Mouse (Mus musculus) gastrocnemius, adult 18-20 months (tissue): ENCODE measurements around the gene Slc39a3. TPM values are rescaled to one million over a fixed set of nuclear protein-coding genes. Genes with fewer than 3 reads are reported as not detected.
"Not testable (repeated sequence)": the region's sequence is repeated elsewhere in the genome, so short reads cannot be mapped to it uniquely, and the experiment has no call there.

Source experiments
- DNase-seq: peaks from one replicate; pipeline ENCODE4 v3.0.0; 2021; ENCODE audit warnings: low spot score
- long read RNA-seq, 2 experiments: library from polyadenylated mRNA; stranded (forward); transcript quantifications; one replicate each; pipeline ENCODE4 v2.0.0; 2021
- total RNA-seq, 2 experiments: library from RNA; stranded (reverse); gene quantifications; 2 replicates each; pipeline ENCODE4 v1.2.3; 2021

Gene Slc39a3
- 10 to 100 TPM; 13.7 TPM for total RNA-seq
- long read RNA-seq, experiment 1, transcript Slc39a3-202 (4 exons, 3,796 nt), result major isoform, 34 of 57 reads
- long read RNA-seq, experiment 1, transcript Slc39a3-201 (4 exons, 3,680 nt), result minor isoform, 12 of 57 reads
- long read RNA-seq, experiment 1, partial matches to known transcripts, result 0 of 57 reads
- long read RNA-seq, experiment 1, other reads (novel, unspliced or antisense), result 11 of 57 reads
- long read RNA-seq, experiment 2, transcript Slc39a3-202 (4 exons, 3,796 nt), result major isoform, 16 of 30 reads
- long read RNA-seq, experiment 2, transcript Slc39a3-201 (4 exons, 3,680 nt), result minor isoform, 7 of 30 reads
- long read RNA-seq, experiment 2, partial matches to known transcripts, result 1 of 30 reads
- long read RNA-seq, experiment 2, other reads (novel, unspliced or antisense), result 6 of 30 reads

DNA sequence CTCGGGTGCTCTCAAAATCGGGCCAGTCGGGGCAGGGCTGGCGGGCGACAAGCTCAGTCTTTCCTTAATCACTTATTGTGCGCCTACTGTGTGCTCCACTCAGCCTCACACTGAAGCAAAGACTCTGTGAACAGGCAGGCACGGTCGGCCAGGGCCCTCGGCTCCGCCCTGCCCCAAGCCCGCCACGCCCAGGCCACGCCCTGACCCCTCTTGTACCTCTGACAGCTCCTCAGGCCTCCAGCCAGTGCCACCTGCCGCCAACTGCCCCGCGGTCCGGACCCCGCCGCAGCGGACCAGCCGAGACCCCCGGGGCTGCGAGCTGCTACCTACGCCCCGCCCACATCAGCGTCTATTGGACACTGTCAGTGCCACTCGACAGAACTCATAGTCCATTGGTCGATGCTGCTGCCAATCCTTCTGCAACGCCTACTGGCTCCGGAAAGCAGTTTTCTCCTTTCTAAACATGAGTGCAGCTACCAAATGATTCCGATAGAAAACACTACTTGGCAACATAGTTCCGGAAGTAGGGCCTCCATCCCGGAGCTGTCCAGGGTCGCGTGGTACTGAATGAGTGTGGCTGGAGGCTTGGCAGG is at the start of gene Slc39a3:
Slc39a3 (minus strand) TSS at position 439 of the 593 bp plus-strand sequence.
- DNase-seq, result peak; percentile 99

DNA sequence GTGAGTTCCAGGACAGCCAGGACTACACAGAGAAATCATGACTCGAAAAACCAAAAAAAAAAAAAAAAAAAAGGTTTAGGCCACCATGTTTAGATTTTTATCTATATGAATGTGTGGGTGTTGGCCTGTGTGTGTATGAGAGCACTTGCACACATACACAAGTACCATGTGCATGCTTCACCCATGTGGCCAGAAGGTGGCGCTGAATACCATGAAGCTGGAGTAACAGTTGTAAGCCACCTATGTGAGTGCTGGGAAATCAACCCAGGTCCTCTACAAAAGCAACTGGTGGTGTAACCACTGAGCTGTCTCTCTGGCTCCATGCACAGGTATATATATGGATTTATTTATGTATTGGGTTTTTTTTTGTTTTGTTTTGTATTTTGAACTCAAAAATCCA is 49.8 kb upstream of the Slc39a3 start:
- DNase-seq, result no peak

DNA sequence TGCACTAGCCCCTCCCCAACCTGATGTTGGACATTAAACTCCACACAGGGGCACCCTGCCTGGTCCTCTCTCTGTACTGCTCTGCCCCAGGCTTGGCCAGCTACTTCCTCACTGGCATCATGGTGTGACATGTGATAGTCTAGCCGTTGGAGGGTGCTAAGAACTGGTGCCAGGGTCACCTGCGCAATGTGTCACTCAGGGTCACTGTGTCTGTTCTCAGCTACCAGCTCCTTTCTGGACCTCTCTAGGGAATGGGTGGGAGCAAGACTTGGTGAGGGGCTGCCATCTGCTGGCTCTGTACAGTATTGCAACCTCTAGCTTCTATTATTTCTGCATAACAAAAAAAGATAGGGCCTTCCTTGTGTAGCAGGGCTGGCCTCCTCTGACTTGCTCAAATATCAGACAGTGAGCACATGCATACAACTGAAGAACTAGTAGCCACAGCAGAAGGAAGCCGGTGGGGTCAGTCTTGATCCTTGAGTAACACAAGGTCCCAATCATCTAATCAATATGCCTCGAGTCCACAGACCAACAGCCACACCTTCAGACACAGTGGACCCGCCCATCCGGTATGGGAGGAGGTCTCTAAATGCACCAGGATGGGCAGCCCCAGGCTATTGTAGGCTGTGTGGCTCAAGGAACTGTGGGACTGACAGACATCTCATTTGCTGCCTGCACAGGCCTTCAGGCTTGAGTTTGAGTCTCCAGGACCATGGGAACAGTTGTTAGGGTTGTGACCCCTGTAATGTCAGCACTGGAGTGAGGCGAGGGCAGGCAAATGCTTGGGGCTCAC is 45.1 kb upstream of the Slc39a3 start:
- DNase-seq, result peak; percentile 78

DNA sequence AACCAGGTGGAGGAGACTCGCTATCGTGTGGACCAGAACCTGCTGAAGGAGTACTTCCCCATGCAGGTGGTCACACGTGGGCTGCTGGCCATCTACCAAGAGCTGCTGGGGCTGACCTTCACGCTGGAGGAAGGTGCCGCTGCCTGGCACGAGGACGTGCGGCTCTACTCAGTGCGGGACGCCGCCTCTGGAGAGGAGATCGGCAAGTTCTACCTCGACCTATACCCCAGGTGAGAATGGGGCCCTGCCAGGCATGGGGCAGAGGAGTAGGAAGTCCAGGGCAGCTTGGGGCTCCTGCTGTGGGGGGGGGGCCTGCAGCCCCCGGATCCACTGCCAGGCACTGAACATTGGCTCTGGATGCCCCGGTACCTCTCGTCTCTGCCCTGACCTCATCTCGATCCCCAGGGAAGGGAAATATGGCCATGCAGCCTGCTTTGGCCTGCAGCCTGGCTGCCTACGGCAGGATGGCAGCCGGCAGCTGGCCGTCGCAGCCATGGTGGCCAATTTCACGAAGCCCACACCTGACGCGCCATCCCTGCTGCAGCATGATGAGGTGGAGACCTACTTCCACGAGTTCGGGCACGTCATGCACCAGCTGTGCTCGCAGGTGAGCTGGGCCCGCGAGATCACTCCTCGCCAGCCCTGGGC is 42.9 kb upstream of the Slc39a3 start:
- DNase-seq, result no peak

DNA sequence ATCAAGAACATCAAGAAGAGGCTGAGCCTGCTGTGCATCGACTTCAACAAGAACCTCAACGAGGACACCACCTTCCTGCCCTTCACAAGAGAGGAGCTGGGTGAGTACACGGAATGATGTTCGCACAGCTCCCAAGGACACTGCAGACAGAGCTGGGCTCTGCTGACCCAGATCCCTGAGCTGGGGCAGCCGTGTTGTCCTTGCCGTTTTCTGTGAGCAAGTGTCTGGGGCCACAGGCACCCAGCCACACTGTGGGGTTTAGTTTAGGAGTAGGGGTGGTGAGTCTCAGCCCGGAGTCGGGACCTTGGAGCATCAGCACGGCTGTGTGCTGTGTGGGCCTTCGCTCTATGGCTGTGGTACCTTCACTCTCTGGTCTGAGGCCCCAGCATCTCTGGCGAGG is 40.7 kb upstream of the Slc39a3 start:
- no peak for DNase-seq

DNA sequence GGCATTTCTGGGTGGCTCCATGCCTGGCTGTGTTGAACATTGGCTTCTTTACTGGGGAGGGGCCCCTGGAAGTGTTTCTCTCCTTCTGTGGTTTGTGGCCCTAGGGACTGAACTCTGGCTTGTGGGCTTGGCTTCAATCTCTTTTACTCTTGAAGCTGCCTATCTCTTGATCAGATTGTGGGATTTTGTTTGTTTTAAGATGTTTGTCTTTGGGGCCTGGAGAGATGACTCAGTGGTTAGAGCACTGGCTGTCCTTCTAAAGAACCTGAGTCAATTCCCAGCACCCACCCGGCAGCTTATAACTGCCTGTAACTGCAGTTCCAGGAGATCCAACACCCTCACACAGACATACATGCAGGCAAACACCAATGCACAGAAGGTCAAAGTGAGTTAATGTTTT is 39.1 kb upstream of the Slc39a3 start:
- DNase-seq, result no peak

DNA sequence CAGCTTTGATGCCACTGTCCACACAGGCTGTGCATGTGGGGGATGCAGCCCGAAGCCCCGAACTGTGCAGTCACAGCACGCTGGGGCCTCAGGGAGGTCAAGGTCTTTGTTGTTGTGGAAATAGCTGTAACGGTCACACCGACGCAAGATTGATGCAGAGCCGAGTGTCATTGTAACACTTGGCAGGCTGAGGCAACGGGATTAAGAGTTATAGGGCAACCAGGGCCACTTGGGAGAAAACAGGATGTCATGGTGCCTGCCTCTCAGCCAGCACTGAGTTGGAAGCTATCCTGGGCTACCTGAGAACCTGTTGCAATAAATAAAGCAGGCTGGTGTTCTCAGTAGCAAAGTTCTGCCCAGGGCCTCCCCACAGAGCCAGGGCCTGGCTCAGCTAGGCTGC is 38.5 kb upstream of the Slc39a3 start:
- peak; percentile 65 for DNase-seq

DNA sequence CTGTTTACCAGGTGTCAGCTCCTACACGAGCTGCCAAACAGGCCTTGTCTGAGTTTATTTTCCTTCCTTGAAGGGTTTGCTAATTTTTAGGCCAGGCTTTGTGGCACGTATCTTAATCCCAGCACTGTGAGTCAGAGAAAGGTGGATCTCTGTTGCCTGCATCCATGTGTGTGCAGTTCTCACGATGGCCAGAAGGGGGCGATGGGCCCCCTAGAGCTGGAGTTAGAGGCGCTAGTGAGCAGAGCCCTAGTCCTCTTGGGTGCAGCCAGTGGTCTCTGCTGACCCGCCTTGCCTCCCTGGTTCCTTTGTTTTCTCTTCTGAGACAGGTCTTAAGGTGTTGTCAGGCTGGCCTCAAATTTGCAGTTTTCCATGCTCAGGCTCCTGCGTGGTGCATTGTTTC is 36.2 kb upstream of the Slc39a3 start:
- DNase-seq, result no peak

DNA sequence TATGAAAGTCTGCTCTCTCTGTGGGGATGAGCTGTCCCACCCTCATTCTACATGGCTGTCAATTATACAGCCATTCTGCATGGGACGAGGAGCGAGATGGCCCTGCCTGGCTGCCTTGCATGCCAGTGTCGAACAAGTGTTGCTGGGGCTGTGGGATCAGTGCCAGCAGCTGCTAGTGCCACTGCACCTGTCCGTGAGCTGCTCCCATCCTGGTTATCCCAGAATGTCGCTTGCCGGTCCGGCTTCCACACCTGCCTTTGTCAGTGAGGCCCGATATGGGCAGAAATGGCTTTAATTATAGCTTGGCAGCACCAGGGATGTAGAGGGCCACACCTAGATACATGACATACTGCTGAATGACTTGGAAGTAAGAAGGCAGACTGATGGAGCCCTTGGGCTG is 35.1 kb upstream of the Slc39a3 start:
- DNase-seq, result no peak

DNA sequence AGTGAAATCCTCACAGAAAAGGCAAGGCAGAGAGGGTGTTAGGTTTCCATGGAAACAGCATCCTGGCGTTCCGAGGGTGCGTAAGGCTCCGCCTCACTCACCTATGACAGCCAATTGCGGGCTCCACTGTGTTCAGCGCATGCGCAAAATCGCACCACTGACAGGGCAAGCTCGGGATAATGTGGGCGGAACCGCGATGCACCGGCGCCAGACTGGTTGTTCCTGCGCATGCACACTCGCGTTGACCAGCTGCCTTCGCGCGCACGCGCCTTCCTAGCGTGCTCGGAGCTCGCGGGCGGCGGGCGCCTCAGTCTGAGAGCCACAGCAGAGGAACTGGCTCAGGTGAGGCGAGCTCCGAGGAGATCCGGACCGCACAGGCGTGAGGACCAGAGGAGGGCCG is 32.6 kb upstream of the Slc39a3 start, which contains the start of gene Thop1:
Thop1 (plus strand) TSS at position 200 of the 400 bp plus-strand sequence.
- peak; percentile 97 for DNase-seq

DNA sequence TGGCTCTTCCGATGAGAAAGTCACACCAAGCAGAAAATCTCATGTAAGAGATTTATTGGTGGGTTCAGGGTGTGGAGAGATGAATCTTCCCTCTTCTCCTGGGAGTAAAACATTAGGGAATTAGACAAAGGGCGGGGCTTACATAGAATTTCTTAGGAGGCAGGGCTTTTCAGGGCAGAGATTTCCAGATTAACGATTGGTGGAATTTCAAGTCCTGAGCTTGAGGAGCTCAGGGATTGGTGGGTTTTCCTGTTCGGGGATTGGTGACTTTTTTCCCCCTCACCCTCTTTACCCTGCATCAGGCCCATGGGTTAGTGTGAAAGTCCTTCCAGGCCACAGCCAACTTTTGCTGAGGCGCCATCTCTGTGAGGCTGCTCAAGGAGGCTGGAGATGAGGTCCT is 31.5 kb upstream of the Slc39a3 start:
- DNase-seq, result no peak

DNA sequence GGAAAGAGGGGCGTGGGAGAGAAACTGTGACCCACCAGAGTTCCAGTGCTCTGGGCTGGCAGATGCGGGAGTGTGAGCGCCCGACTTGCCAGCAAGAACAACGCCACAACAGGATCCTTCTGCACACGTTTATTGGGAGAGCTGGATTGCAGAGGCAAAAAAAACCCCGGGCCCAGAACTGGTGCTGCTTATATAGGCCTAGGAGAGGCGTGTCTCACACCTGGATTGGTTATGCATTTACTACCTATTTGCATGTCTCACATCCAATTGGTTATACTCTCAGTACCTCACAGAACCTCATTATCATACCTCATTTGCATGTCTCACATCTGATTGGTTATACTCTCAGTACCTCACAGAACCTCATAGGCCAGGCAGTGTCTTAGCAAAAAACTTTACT is 27.3 kb upstream of the Slc39a3 start:
- DNase-seq, result not testable (repeated sequence)

DNA sequence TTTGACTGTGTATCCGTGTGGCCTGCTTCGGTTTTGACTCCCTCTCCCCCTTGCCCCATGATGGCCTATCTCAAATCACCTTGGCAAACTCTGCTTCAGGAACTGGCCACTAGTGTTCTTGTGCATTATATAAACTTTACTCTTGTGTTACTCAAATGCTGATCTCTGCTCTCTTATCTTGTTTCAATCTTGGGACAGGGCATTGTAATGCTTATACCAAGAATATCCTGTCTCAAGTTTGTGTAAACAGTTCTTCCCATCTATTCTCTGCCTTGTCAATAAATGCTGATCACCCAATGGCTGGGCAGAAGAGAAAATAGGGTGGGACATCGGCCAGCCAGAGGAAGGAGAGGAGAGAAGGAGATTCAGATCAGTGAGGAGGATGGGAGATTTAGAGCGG is 25.5 kb upstream of the Slc39a3 start:
- no peak for DNase-seq

DNA sequence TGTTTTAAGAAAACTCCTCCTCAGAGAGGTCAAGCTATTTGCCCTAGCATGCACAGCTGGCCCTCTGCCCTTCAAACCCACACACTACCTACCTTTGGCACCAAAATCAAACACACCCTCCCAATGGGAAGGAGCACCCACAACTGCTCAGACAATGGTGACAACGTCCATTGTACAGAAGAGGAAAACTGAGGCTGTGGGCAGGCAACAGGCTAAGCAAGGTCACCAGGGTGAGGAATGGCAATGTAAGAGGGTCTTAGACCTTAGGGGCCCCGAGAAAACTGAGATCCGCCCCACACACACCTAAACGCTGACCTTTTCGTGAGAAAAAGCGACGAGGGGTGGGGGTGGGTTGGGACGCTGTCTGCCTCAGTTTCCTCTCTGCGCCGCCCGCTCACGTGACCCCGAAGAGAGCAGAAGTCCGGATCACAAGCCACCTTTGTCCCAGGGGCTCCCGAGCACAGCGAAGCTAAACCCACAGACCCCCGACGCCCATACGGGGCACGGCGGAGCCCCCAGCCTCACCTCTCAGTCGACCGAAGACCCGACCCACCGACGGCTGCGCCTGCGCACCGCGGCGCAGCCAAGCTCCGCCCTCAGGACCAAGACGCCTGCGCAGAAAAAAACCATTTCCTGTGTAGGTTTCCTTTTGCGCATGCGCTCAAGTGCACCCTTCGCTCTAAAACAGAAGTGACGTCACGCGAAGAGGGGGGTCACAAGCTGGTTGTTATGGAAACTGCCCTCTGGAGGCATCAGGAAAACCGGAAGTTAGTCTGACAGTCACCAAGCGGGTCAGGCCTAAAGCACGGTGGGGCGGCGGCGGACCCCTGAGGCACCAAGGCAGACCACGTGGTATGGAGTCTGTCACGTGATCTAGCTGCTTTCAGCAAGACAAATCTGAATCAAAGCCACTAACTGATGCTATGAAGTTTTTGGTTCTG is 22.6 kb upstream of the Slc39a3 start, which contains the start of gene Sgta:
Sgta (minus strand) TSS at position 579 of the 941 bp plus-strand sequence.
- DNase-seq, result peak; percentile 100

DNA sequence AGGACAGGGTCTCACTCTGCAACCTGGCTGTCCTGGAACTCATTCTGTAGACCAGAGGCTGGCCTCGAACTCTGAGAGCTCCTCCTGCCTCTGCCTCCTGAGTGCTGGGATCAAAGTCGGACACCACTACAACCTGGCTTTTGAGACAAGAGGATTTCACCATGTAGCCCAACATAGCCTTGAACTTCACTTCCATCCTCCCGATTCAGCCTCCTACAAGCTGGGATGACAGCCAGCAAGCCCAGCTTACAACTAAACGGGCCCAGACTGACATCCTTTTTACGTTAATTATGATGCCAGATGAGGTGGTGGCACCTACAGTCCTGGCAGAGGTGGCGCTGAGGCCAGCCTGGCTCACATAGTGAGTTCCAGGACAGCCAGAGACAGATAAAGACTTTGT is 21.7 kb upstream of the Slc39a3 start:
- no peak for DNase-seq

DNA sequence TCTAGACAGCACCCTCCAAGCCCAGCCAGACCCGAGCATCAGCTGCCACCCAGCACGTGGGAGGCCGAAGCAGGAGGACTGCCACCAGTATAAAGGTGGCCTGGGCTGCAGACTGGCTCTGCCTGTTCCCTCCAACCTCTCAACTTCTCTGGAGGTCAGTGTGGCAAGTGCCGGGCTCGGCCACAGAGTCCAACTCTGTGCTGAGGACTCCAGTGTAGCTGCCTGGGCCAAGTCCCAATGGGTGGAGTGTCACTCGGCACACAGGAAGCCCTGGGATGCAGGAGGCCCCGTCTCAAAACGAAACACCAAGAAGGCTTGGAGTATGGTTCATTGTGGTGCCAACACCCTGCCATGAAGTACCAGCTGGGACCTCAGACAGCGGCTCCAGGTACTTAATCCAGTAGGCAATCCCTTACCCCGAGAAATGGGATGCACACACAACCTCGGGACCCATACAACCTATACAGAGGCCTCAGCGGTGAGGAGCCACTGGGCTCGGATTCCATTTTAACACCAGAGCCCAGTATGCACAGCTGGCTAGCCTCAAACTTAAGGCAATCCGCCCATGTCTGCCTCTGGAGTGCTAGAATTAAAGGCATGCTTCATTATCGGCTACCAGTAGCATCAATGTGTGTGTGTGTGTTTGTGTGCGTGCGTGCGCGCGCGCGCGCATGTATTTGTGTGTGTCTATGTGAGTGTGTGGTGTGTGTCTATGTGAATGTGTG is 20.3 kb upstream of the Slc39a3 start:
- no peak for DNase-seq

DNA sequence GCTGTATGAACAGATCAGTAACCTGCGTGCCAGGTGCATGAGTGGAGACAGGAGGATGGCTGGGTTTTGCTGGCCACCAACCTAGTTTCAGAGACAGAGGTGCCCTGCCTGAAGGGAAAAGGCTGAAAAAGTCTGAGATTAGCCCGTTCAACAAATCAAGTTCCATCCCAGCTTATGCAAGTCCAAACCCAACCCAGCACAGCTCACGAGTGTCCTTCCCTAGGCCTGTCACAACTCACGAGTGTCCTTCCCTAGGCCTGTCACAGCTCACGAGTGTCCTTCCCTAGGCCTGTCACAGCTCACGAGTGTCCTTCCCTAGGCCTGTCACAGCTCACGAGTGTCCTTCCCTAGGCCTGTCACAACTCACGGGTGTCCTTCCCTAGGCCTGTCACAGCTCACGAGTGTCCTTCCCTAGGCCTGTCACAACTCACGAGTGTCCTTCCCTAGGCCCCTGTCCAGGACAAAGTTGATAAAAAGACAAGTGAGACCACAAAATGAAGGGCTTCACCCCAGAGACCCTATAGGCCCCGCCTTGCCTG is 18.6 kb upstream of the Slc39a3 start:
- not testable (repeated sequence) for DNase-seq

DNA sequence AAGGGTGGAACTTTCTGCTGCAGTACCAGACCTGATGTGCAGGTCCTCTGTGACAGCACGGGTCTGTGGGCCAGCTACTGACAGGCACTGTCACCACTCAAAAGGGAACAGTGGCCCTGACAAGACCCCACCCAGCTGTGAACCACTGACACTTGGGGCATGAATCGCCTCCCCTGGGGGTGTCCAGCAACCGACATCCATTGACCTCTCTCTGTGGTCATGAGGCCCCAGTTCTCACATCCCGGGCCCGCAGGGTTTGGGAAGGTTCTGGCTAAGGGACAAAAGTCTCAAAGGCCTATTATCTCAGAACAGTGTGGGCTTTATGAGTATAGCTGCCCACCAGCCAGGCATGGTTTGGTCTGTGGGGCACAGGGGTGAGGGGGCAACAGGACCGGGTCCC is 17.9 kb upstream of the Slc39a3 start:
- DNase-seq, result no peak

DNA sequence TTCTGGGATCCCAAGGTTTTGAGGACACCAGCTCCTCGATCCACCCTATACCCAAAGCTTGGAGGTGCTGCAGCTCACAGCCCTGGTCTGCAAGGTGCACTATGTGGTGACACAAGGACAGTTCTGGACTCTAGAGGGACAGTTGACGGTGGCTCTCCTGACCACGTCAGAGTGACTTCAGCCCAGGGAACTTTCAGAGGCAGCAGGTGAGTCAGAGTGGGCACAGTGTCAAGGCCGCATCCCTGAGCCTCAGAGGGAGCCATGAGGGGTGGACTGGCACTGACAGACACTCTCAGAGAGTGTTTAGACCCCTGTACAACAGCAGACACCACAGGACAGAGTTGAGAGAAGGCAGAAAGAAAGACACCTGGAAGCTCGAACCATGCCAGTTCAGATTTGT is 15.4 kb upstream of the Slc39a3 start:
- no peak for DNase-seq

DNA sequence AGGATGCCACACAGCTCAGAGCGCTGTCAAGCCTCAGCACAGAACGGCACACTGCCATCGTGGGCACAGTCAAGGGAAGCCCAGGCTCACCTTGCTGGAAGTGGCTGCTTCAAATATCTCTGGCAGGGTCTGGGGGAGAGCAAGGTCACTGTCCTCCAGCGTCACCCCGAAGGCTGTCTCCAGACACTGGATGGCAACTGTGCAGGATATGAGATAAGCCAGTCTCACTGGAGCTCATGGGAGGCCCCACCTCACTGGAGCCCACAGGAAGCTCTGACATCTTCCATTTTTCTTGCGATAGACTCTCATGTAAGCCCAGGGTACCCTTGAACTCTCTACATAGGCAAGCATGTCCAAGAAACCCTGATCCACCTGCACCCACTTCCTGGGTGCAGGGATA is 13.9 kb upstream of the Slc39a3 start:
- no peak for DNase-seq
